Mouse (Mus musculus): ENCODE measurements around the gene Gm17387. TPM values are rescaled to one million over a fixed set of nuclear protein-coding genes. Genes with fewer than 3 reads are reported as not detected.

The Gm17387 gene
- total and polyA plus RNA-seq, 3 experiments: not detected

- Histone ChIP-seq H3K4me1 (ENCODE audit: control insufficient read depth in 1 of 2, insufficient read depth in 2 of 2, low read length in 2 of 2) (no peaks in the 10 kb centered on the region), H3K9ac (ENCODE audit: control insufficient read depth, low read depth, low read length, poor library complexity, severe bottlenecking) (no peak overlapping the region)
- TF ChIP-seq NRF1 (IDR thresholded peaks at IDR 0.05; ENCODE audit: insufficient read depth, low read depth, low read length, poor library complexity, severe bottlenecking) (no peak), TCF12 (IDR thresholded peaks at IDR 0.05; ENCODE audit: low read depth, low read length) (no peak), MYC (IDR thresholded peaks at IDR 0.05; ENCODE audit: low read depth, low read length) (no peak), USF1 (IDR thresholded peaks at IDR 0.05; ENCODE audit: low read depth, low read length) (no peak), ZC3H11A (IDR thresholded peaks at IDR 0.05; ENCODE audit: low read depth, low read length) (no peak), RCOR1 (IDR thresholded peaks at IDR 0.05; ENCODE audit: low read depth, low read length) (no peak), MYB (IDR thresholded peaks at IDR 0.05; ENCODE audit: low read depth, low read length) (no peak), ELF1 (IDR thresholded peaks at IDR 0.05; ENCODE audit: low read depth, low read length) (no peak), MAFK (IDR thresholded peaks at IDR 0.05; ENCODE audit: borderline replicate concordance, low read depth, low read length) (no peak), HCFC1 (IDR thresholded peaks at IDR 0.05; ENCODE audit: low read depth, low read length) (no peak), MAX (IDR thresholded peaks at IDR 0.05; ENCODE audit: low read length) (no peak), POLR2A (IDR thresholded peaks at IDR 0.05; ENCODE audit: control insufficient read depth in 1 of 2, insufficient read depth in 1 of 2, low read depth in 1 of 2, low read length in 2 of 2, poor library complexity in 1 of 2) (no peak), ZNF384 (IDR thresholded peaks at IDR 0.05; ENCODE audit: low read depth, low read length) (no peak), SMC3 (IDR thresholded peaks at IDR 0.05; ENCODE audit: low read depth, low read length) (no peak), GATA1 (IDR thresholded peaks at IDR 0.05; ENCODE audit: low read depth, low read length) (no peak), NELFE (IDR thresholded peaks at IDR 0.05; ENCODE audit: low read depth, low read length) (no peak), TAL1 (IDR thresholded peaks at IDR 0.05; ENCODE audit: low read length) (no peak), CTCF (IDR thresholded peaks at IDR 0.05 in 2 of 3, conservative IDR thresholded peaks at IDR 0.05 in 1 of 3; ENCODE audit: control insufficient read depth in 1 of 3, insufficient read depth in 1 of 3, low read depth in 2 of 3, low read length in 3 of 3, poor library complexity in 1 of 3, severe bottlenecking in 1 of 3) (no peak), POLR2AphosphoS2 (IDR thresholded peaks at IDR 0.05; ENCODE audit: low read length) (no peak)
These were observed 2.2 kb upstream of the Gm17387 start for GRCm38 (mm10) chr7:141026740-141027098.

DNA sequence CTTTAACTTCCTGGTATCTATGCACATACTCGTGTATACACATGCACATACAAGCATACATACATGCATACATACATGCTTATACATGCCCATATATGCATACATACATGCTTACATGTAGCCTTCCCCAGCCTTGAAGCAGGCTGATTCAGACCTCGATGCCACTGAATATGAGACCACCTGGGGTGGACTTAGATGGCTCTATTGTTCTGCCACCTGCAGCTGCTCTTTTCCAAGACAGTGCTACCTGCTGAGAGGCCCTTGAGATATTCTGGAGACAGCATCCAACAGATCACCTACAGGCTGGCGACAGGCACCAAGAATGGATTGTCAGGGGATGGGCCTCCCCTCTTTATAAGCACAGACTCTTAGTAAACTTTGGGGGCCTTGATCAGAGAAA lies 1.5 kb downstream of the Gm17387 start:
- no peak for DNase-seq (ENCODE audit: low read depth, low spot score)
- H3K79me2 ChIP-seq (ENCODE audit: control insufficient read depth, insufficient read depth, low read length, poor library complexity): no peaks in the 10 kb centered on the region
- peaks cover 12 to 13% of the 10 kb centered on the region in 2 experiments for H3K27me3 ChIP-seq (ENCODE audit: control insufficient read depth in 1 of 2, insufficient read depth in 2 of 2, low read length in 2 of 2)
- no peak overlapping the region for H3K27ac ChIP-seq (ENCODE audit: control insufficient read depth, low read depth, low read length)
- no peaks in the 10 kb centered on the region for H3K36me3 ChIP-seq (ENCODE audit: control insufficient read depth in 1 of 2, insufficient read depth in 2 of 2, low read length in 2 of 2)
- no peak overlapping the region for H3K4me3 ChIP-seq (ENCODE audit: control insufficient read depth in 1 of 2, insufficient read depth in 1 of 2, low read depth in 2 of 2, low read length in 2 of 2)
- H3K9me3 ChIP-seq (replicated peaks; ENCODE audit: insufficient read depth, low read length): no peaks in the 10 kb centered on the region
- no peak overlapping the region for H3K9ac ChIP-seq (ENCODE audit: control insufficient read depth, low read depth, low read length, poor library complexity, severe bottlenecking)
- H3K4me1 ChIP-seq (ENCODE audit: control insufficient read depth in 1 of 2, insufficient read depth in 2 of 2, low read length in 2 of 2): no peaks in the 10 kb centered on the region
- no peak for TF ChIP-seq NELFE (IDR thresholded peaks at IDR 0.05; ENCODE audit: low read depth, low read length)
- TF ChIP-seq ZMIZ1 (IDR thresholded peaks at IDR 0.05; ENCODE audit: low read depth, low read length): no peak
- no peak for TF ChIP-seq USF1 (IDR thresholded peaks at IDR 0.05; ENCODE audit: low read depth, low read length)
- TF ChIP-seq ETS1 (IDR thresholded peaks at IDR 0.05; ENCODE audit: low read depth, low read length): no peak
- TF ChIP-seq SMC3 (IDR thresholded peaks at IDR 0.05; ENCODE audit: low read depth, low read length): no peak
- no peak for TF ChIP-seq MXI1 (IDR thresholded peaks at IDR 0.05; ENCODE audit: low read depth, low read length)
- no peak for TF ChIP-seq SIN3A (IDR thresholded peaks at IDR 0.05; ENCODE audit: low read length)
- TF ChIP-seq E2F4 (IDR thresholded peaks at IDR 0.05; ENCODE audit: borderline replicate concordance, low read depth, low read length): no peak
- no peak for TF ChIP-seq ELF1 (IDR thresholded peaks at IDR 0.05; ENCODE audit: low read depth, low read length)
- TF ChIP-seq POLR2A (IDR thresholded peaks at IDR 0.05; ENCODE audit: control insufficient read depth in 1 of 2, insufficient read depth in 1 of 2, low read depth in 1 of 2, low read length in 2 of 2, poor library complexity in 1 of 2): no peak
- no peak for TF ChIP-seq MAFK (IDR thresholded peaks at IDR 0.05; ENCODE audit: borderline replicate concordance, low read depth, low read length)
- TF ChIP-seq MYB (IDR thresholded peaks at IDR 0.05; ENCODE audit: low read depth, low read length): no peak
- TF ChIP-seq GABPA (IDR thresholded peaks at IDR 0.05; ENCODE audit: low read depth, low read length): no peak
- no peak for TF ChIP-seq MYC (IDR thresholded peaks at IDR 0.05; ENCODE audit: low read depth, low read length)

More at GRCm38 (mm10) chr7:141026740-141027098, 2.2 kb upstream of the Gm17387 start:
- H3K9me3 ChIP-seq (replicated peaks; ENCODE audit: insufficient read depth, low read length): no peaks in the 10 kb centered on the region
- no peak overlapping the region for H3K27ac ChIP-seq (ENCODE audit: control insufficient read depth, low read depth, low read length)
- H3K4me3 ChIP-seq (ENCODE audit: control insufficient read depth in 1 of 2, insufficient read depth in 1 of 2, low read depth in 2 of 2, low read length in 2 of 2): no peak overlapping the region
- DNase-seq (ENCODE audit: low read depth, low spot score): no peak
- H3K79me2 ChIP-seq (ENCODE audit: control insufficient read depth, insufficient read depth, low read length, poor library complexity): no peaks in the 10 kb centered on the region
- peaks cover 4 to 7% of the 10 kb centered on the region in 2 experiments for H3K27me3 ChIP-seq (ENCODE audit: control insufficient read depth in 1 of 2, insufficient read depth in 2 of 2, low read length in 2 of 2)
- H3K36me3 ChIP-seq (ENCODE audit: control insufficient read depth in 1 of 2, insufficient read depth in 2 of 2, low read length in 2 of 2): no peaks in the 10 kb centered on the region
